Mouse (Mus musculus) layer of hippocampus, postnatal 36 days (tissue): Measurements from ENCODE around the gene Gm21409. TPM values are rescaled to one million over a fixed set of nuclear protein-coding genes. Genes with fewer than 3 reads are reported as not detected.
"Not testable (repeated sequence)": the region's sequence is repeated elsewhere in the genome, so short reads cannot be mapped to it uniquely, and the experiment has no call there.

Source experiments
- DNase-seq, 2 experiments: peaks; one replicate each; pipeline ENCODE4 v3.0.0; 2022
- total RNA-seq, 2 experiments: library from RNA; stranded (reverse); gene quantifications; 2 replicates each; pipeline ENCODE4 v1.2.3; 2021

Gene Gm21409
- not detected for total RNA-seq

DNA sequence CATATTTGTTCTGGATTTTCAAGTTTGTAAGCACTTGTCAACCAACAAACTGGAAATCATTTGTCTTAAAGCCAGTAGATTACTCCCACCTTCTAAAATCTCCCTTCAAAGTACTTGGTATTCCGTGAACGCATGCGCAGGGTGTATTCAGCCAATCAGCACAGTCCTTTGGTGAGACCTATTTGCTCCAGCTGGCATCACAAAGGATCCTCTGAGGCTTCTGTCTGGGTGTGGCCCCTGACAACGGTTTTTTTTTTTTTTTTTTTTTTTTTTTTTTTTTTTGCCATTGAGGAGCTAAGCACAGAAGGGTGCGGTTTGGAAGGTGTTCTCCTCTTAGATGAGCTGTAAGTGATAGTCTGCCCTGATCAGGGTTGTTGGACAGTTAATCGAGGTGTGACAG is at the start of gene Gm21409:
Gm21409 (plus strand) TSS at position 301 of the 400 bp plus-strand sequence.
- not testable (repeated sequence) for DNase-seq

Other genes starting within 250 kb of the Gm21409 start
- gene Gm21394, start 181.8 kb upstream of the Gm21409 start, total RNA-seq, result not detected